16 mouse cellular contexts compared by ENCODE assay signal in genomic region chr19:46601491-46601890, GRCm38 (mm10). TPM values are rescaled to one million over a fixed set of nuclear protein-coding genes. Genes with fewer than 3 reads are reported as not detected.
DNase-seq lines count a peak whose midpoint lies in the region; ATAC-seq and TF ChIP-seq lines count a peak whose summit lies in the region.
"Had no signal": no experiment of that assay in that cellular context is flagged by ENCODE, and none has a peak within 500 bp of the region (broad histone marks: within the 10 kb centered on the region; RNA-seq: fewer than 3 reads in every experiment).

No protein-coding gene starts in this region.

- H3K4me1 ChIP-seq in stomach, embryonic 15.5 days, result peaks cover 7% of the 10 kb centered on the region; the same call in 1 of the 2 replicates
- H3K4me1 ChIP-seq in stomach, postnatal 0 days (replicated peaks; ENCODE audit: control insufficient read depth, insufficient read depth), result no peaks in the 10 kb centered on the region
- peaks cover 34% of the 10 kb centered on the region for H3K4me1 ChIP-seq in kidney, embryonic 16.5 days (ENCODE audit: insufficient read depth, low read length)
- peaks cover 50% of the 10 kb centered on the region for H3K4me1 ChIP-seq in liver, embryonic 15.5 days (replicated peaks)
- peaks cover 25% of the 10 kb centered on the region for H3K4me1 ChIP-seq in midbrain, embryonic 15.5 days

- no peak overlapping the region for H3K27ac ChIP-seq in gastrocnemius, adult 2 months
- H3K27ac ChIP-seq in stomach, embryonic 15.5 days, result no peak overlapping the region
- no peak overlapping the region; the same call in 1 of the 2 replicates for H3K27ac ChIP-seq in stomach, postnatal 0 days (replicated peaks)
- H3K27ac ChIP-seq in kidney, embryonic 16.5 days (ENCODE audit: low read length), result peak overlapping the region; percentile 47; the same call in 1 of the 2 replicates
- H3K27ac ChIP-seq in liver, embryonic 15.5 days (replicated peaks), result peak overlapping the region; percentile 62
- no peak overlapping the region for H3K27ac ChIP-seq in midbrain, embryonic 15.5 days

- no peak for TF ChIP-seq CTCF in gastrocnemius, adult 2 months (IDR thresholded peaks at IDR 0.05)
- no peak for TF ChIP-seq CTCF in stomach, postnatal 0 days (IDR thresholded peaks at IDR 0.05; ENCODE audit: low read depth)

- no peak overlapping the region for H3K4me2 ChIP-seq in stomach, embryonic 15.5 days
- H3K4me2 ChIP-seq in stomach, postnatal 0 days (replicated peaks; ENCODE audit: low read depth), result no peak overlapping the region
- peak overlapping the region; percentile 11 for H3K4me2 ChIP-seq in kidney, embryonic 16.5 days (replicated peaks; ENCODE audit: low read depth, low read length)
- peak overlapping the region; percentile 89 for H3K4me2 ChIP-seq in liver, embryonic 15.5 days
- no peak overlapping the region for H3K4me2 ChIP-seq in midbrain, embryonic 15.5 days
- H3K4me2 ChIP-seq: midbrain, embryonic 11.5 days had no signal

- TF ChIP-seq EP300 in stomach, postnatal 0 days (optimal IDR thresholded peaks at IDR 0.05), result no peak

- no peak for DNase-seq in gastrocnemius, adult 2 months
- no peak for DNase-seq in gastrocnemius, postnatal 36 days
- DNase-seq in stomach, postnatal 0 days (ENCODE audit: low spot score), result no peak
- DNase-seq in cerebellum, adult 18-20 months, result no peak
- DNase-seq: cerebellum, adult 9-11 months; embryo, embryonic 11 days; forebrain, postnatal 0 days; gastrocnemius, postnatal 10 days; lung, postnatal 10 days; thymus, adult 2 months had no signal

- intact Hi-C loops in gastrocnemius, adult 2 months (cut with DNase I), result loop anchor here (10.0 kb wide), 1 partner anchor 53 kb away; no protein-coding TSS in a partner anchor
- intact Hi-C loops in gastrocnemius, postnatal 36 days (cut with DNase I), result no loop called here

- no peak for ATAC-seq in stomach, embryonic 15.5 days (ENCODE audit: insufficient read depth, low FRiP score, low read depth)
- no peak for ATAC-seq in stomach, postnatal 0 days (ENCODE audit: low FRiP score, low TSS enrichment)
- no peak for ATAC-seq in kidney, embryonic 16.5 days (ENCODE audit: low FRiP score, low TSS enrichment)
- ATAC-seq in liver, embryonic 15.5 days (ENCODE audit: insufficient read depth), result no peak
- ATAC-seq in midbrain, embryonic 15.5 days (replicated peaks), result no peak
- ATAC-seq: forebrain, postnatal 0 days had no signal

- H3K27me3 ChIP-seq in stomach, embryonic 15.5 days (replicated peaks), result no peaks in the 10 kb centered on the region
- no peaks in the 10 kb centered on the region for H3K27me3 ChIP-seq in stomach, postnatal 0 days (ENCODE audit: control insufficient read depth, insufficient read depth, low read length)
- no peaks in the 10 kb centered on the region for H3K27me3 ChIP-seq in kidney, embryonic 16.5 days (ENCODE audit: insufficient read depth, low read length)
- H3K27me3 ChIP-seq in liver, embryonic 15.5 days, result no peaks in the 10 kb centered on the region
- no peaks in the 10 kb centered on the region for H3K27me3 ChIP-seq in midbrain, embryonic 15.5 days (replicated peaks)

- no peaks in the 10 kb centered on the region for H3K9me3 ChIP-seq in stomach, embryonic 15.5 days
- no peaks in the 10 kb centered on the region for H3K9me3 ChIP-seq in stomach, postnatal 0 days (ENCODE audit: control insufficient read depth, low read length)
- no peaks in the 10 kb centered on the region for H3K9me3 ChIP-seq in kidney, embryonic 16.5 days (ENCODE audit: low read length)
- H3K9me3 ChIP-seq in liver, embryonic 15.5 days (replicated peaks), result no peaks in the 10 kb centered on the region
- no peaks in the 10 kb centered on the region for H3K9me3 ChIP-seq in midbrain, embryonic 15.5 days
- H3K9me3 ChIP-seq: G1E had no signal

- 70% methylated on average over 14 of the region's 14 CpGs for WGBS in stomach, embryonic 15.5 days
- 68% methylated on average over 14 of the region's 14 CpGs for WGBS in stomach, postnatal 0 days
- whole genome bisulfite sequencing in kidney, embryonic 16.5 days, result 45% methylated on average over 14 of the region's 14 CpGs
- 45% methylated on average over 14 of the region's 14 CpGs for WGBS in liver, embryonic 15.5 days (ENCODE audit: insufficient replicate concordance)
- 90% methylated on average over 14 of the region's 14 CpGs for WGBS in midbrain, embryonic 15.5 days

- H3K4me3 ChIP-seq in gastrocnemius, adult 2 months, result peak overlapping the region; percentile 17; the same call in 1 of the 2 replicates
- H3K4me3 ChIP-seq in stomach, embryonic 15.5 days (replicated peaks), result 0 out of 2 replicates have a peak overlapping the region, but pooled peaks have one; percentile 2
- H3K4me3 ChIP-seq in stomach, postnatal 0 days (ENCODE audit: low read depth, low read length), result no peak overlapping the region
- no peak overlapping the region for H3K4me3 ChIP-seq in kidney, embryonic 16.5 days (ENCODE audit: low read length)
- H3K4me3 ChIP-seq in liver, embryonic 15.5 days (replicated peaks), result no peak overlapping the region
- no peak overlapping the region for H3K4me3 ChIP-seq in midbrain, embryonic 15.5 days

- H3K9ac ChIP-seq in stomach, embryonic 15.5 days, result no peak overlapping the region
- no peak overlapping the region for H3K9ac ChIP-seq in stomach, postnatal 0 days (ENCODE audit: low read length)
- peak overlapping the region; percentile 36; the same call in 1 of the 2 replicates for H3K9ac ChIP-seq in kidney, embryonic 16.5 days (replicated peaks; ENCODE audit: low read length)
- H3K9ac ChIP-seq in liver, embryonic 15.5 days, result no peak overlapping the region
- H3K9ac ChIP-seq in midbrain, embryonic 15.5 days, result no peak overlapping the region
- H3K9ac ChIP-seq: forebrain, postnatal 0 days had no signal

- H3K36me3 ChIP-seq in stomach, embryonic 15.5 days, result no peaks in the 10 kb centered on the region; the same call in 1 of the 2 replicates
- H3K36me3 ChIP-seq in stomach, postnatal 0 days (ENCODE audit: control insufficient read depth, insufficient read depth, low read length), result peaks cover 3% of the 10 kb centered on the region; the same call in 1 of the 2 replicates
- H3K36me3 ChIP-seq in kidney, embryonic 16.5 days (ENCODE audit: insufficient read depth, low read length), result peaks cover 7% of the 10 kb centered on the region; the same call in 1 of the 2 replicates
- H3K36me3 ChIP-seq in liver, embryonic 15.5 days (replicated peaks), result peaks cover 13% of the 10 kb centered on the region; the same call in 1 of the 2 replicates
- H3K36me3 ChIP-seq in midbrain, embryonic 15.5 days (replicated peaks), result 0 out of 2 replicates have a peak, but pooled peaks cover 8% of the 10 kb centered on the region

RNA-seq across cellular contexts. Expression of gene Wbp1l, which starts 2.6 kb away (rescaled TPM):
- total RNA-seq in gastrocnemius, adult 2 months (2021), result 100 to 1,000 TPM in 1 of 2 experiments, 10 to 100 TPM in 1; 65.4 to 101 TPM
- total RNA-seq in gastrocnemius, postnatal 36 days (2021), result 10 to 100 TPM; 56.2 to 66.2 TPM
- polyA plus RNA-seq in stomach, embryonic 15.5 days (2015; fragmentation: Nextera tagmentation; extraction: Ambion mirVana), result 40.4 and 42.8 TPM in 2 replicates
- polyA plus RNA-seq in stomach, postnatal 0 days (2015; fragmentation: Nextera tagmentation; extraction: Ambion mirVana), result 31.2 and 32.9 TPM in 2 replicates
- polyA plus RNA-seq in kidney, embryonic 16.5 days (2015; fragmentation: Nextera tagmentation; extraction: Ambion mirVana), result 53.4 and 54.4 TPM in 2 replicates
- polyA plus RNA-seq in liver, embryonic 15.5 days (2015; fragmentation: Nextera tagmentation; extraction: Ambion mirVana), result 21.3 and 29.4 TPM in 2 replicates
- 41.1 and 42.6 TPM in 2 replicates for polyA plus RNA-seq in midbrain, embryonic 15.5 days (2015; fragmentation: Nextera tagmentation; extraction: Ambion mirVana)

RNA-seq across cellular contexts. Expression of gene Sfxn2, which starts 28.3 kb away (rescaled TPM):
- 1 to 10 TPM; 3.2 to 3.7 TPM for total RNA-seq in gastrocnemius, adult 2 months (2021)
- 1 to 10 TPM; 2.7 to 4.1 TPM for total RNA-seq in gastrocnemius, postnatal 36 days (2021)
- polyA plus RNA-seq in stomach, embryonic 15.5 days (2015; fragmentation: Nextera tagmentation; extraction: Ambion mirVana), result 21.9 and 23.8 TPM in 2 replicates
- 9.4 and 10.0 TPM in 2 replicates for polyA plus RNA-seq in stomach, postnatal 0 days (2015; fragmentation: Nextera tagmentation; extraction: Ambion mirVana)
- 39.4 and 41.1 TPM in 2 replicates for polyA plus RNA-seq in kidney, embryonic 16.5 days (2015; fragmentation: Nextera tagmentation; extraction: Ambion mirVana)
- polyA plus RNA-seq in liver, embryonic 15.5 days (2015; fragmentation: Nextera tagmentation; extraction: Ambion mirVana), result 28.6 and 33.4 TPM in 2 replicates
- polyA plus RNA-seq in midbrain, embryonic 15.5 days (2015; fragmentation: Nextera tagmentation; extraction: Ambion mirVana), result 10.5 and 11.7 TPM in 2 replicates

RNA-seq across cellular contexts. Expression of gene Arl3, which starts 28.5 kb away (rescaled TPM):
- 10 to 100 TPM; 64.0 to 67.7 TPM for total RNA-seq in gastrocnemius, adult 2 months (2021)
- 10 to 100 TPM; 44.6 to 60.8 TPM for total RNA-seq in gastrocnemius, postnatal 36 days (2021)
- 98.2 and 103 TPM in 2 replicates for polyA plus RNA-seq in stomach, embryonic 15.5 days (2015; fragmentation: Nextera tagmentation; extraction: Ambion mirVana)
- polyA plus RNA-seq in stomach, postnatal 0 days (2015; fragmentation: Nextera tagmentation; extraction: Ambion mirVana), result 39.6 and 41.6 TPM in 2 replicates
- polyA plus RNA-seq in kidney, embryonic 16.5 days (2015; fragmentation: Nextera tagmentation; extraction: Ambion mirVana), result 142 and 148 TPM in 2 replicates
- polyA plus RNA-seq in liver, embryonic 15.5 days (2015; fragmentation: Nextera tagmentation; extraction: Ambion mirVana), result 22.9 and 25.4 TPM in 2 replicates
- 209 and 210 TPM in 2 replicates for polyA plus RNA-seq in midbrain, embryonic 15.5 days (2015; fragmentation: Nextera tagmentation; extraction: Ambion mirVana)

Comparison
In these comparisons a context has a peak if more than half of its experiments do, and no peak if none do; other contexts are left out.
1. H3K4me3 ChIP-seq: peak in gastrocnemius, adult 2 months (single experiment) and stomach, embryonic 15.5 days (single experiment); none in stomach, postnatal 0 days (single experiment), kidney, embryonic 16.5 days (single experiment), liver, embryonic 15.5 days (single experiment) and midbrain, embryonic 15.5 days (single experiment).
2. H3K27ac ChIP-seq: peak in kidney, embryonic 16.5 days (single experiment) and liver, embryonic 15.5 days (single experiment); none in gastrocnemius, adult 2 months (single experiment), stomach, embryonic 15.5 days (single experiment), stomach, postnatal 0 days (single experiment) and midbrain, embryonic 15.5 days (single experiment).
3. H3K4me2 ChIP-seq: peak in kidney, embryonic 16.5 days (single experiment) and liver, embryonic 15.5 days (single experiment); none in stomach, embryonic 15.5 days (single experiment), stomach, postnatal 0 days (single experiment) and midbrain, embryonic 15.5 days (single experiment).